Comparison of ENCODE assay signal across 9 mouse cellular contexts in the genomic region with DNA sequence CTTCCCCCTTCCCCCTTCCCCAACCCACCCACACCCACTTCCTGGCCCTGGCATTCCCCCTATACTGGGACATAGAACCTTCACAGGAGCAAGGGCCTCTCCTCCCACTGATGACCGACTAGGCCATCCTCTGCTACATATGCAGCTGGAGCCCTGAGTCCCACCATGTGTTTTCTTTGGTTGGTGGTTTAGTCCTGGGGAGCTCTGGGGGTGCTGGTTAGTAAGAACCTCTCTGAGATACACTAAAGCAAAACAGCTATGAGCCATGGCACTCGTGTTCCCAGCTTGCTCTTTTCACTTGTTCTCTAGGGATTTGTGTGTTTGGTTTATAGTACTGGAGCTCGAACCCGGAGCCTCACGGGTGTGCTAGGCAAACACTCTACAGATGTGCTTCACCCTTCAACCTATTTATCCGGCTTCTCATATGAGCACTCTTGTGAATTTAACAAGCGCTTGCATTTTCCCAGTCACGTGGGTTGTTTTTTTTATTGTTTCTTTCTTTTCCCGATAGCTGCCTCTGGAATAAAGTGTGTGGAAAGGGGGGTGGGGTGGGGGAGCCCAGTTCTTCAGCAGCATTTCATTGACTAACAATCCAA. TPM values are rescaled to one million over a fixed set of nuclear protein-coding genes. Genes with fewer than 3 reads are reported as not detected.
A peak's percentile ranks its signal among the peaks of the same experiment; 100 is the strongest.
DNase-seq lines count a peak whose midpoint lies in the region; ATAC-seq and TF ChIP-seq lines count a peak whose summit lies in the region.
"Had no signal": no experiment of that assay in that cellular context is flagged by ENCODE, and none has a peak within 500 bp of the region (broad histone marks: within the 10 kb centered on the region; RNA-seq: fewer than 3 reads in every experiment).

No protein-coding gene starts in this region.

- no peaks in the 10 kb centered on the region for H3K9me3 ChIP-seq in heart, embryonic 12.5 days (replicated peaks)
- H3K9me3 ChIP-seq in forebrain, embryonic 16.5 days (ENCODE audit: control insufficient read depth, low read length) = no peaks in the 10 kb centered on the region
- H3K9me3 ChIP-seq in midbrain, embryonic 10.5 days (replicated peaks) = no peaks in the 10 kb centered on the region

- whole genome bisulfite sequencing in heart, embryonic 12.5 days = 69% methylated on average over 9 of the region's 9 CpGs
- WGBS in forebrain, embryonic 16.5 days = 33% methylated on average over 9 of the region's 9 CpGs
- WGBS in midbrain, embryonic 10.5 days = 63% methylated on average over 9 of the region's 9 CpGs

- no peak for ATAC-seq in heart, embryonic 12.5 days (ENCODE audit: insufficient number of reproducible peaks, low FRiP score)
- peak; percentile 40; the same call in 1 of the 2 replicates for ATAC-seq in forebrain, embryonic 16.5 days

- no peaks in the 10 kb centered on the region for H3K27me3 ChIP-seq in heart, embryonic 12.5 days (replicated peaks)
- H3K27me3 ChIP-seq in forebrain, embryonic 16.5 days (replicated peaks; ENCODE audit: control insufficient read depth, insufficient read depth, low read length) = no peaks in the 10 kb centered on the region
- H3K27me3 ChIP-seq in midbrain, embryonic 10.5 days (ENCODE audit: low read depth, poor library complexity, severe bottlenecking) = no peaks in the 10 kb centered on the region

- H3K36me3 ChIP-seq in heart, embryonic 12.5 days = peaks cover 19% of the 10 kb centered on the region
- H3K36me3 ChIP-seq in forebrain, embryonic 16.5 days (ENCODE audit: control insufficient read depth, insufficient read depth) = no peaks in the 10 kb centered on the region
- peaks cover 46% of the 10 kb centered on the region for H3K36me3 ChIP-seq in midbrain, embryonic 10.5 days

- no peak for DNase-seq in heart, adult 18-20 months
- peak; percentile 46 for DNase-seq in brain, embryonic 14.5 days (ENCODE audit: low read depth)
- no peak for DNase-seq in midbrain, embryonic 10.5 days (ENCODE audit: low spot score)
- DNase-seq in left cerebral cortex, postnatal 25 days (ENCODE audit: low spot score in 2 of 2) = no peak
- no peak for DNase-seq in gastrocnemius, postnatal 36 days
- no peak for DNase-seq in cerebellum, adult 9-11 months
- DNase-seq: kidney, postnatal 14 days had no signal

- H3K4me3 ChIP-seq in heart, embryonic 12.5 days = no peak overlapping the region
- H3K4me3 ChIP-seq in forebrain, embryonic 16.5 days (replicated peaks; ENCODE audit: low read length) = no peak overlapping the region
- no peak overlapping the region for H3K4me3 ChIP-seq in midbrain, embryonic 10.5 days

- 0 out of 2 replicates have a peak overlapping the region, but pooled peaks have one; percentile 55 for H3K9ac ChIP-seq in heart, embryonic 12.5 days
- H3K9ac ChIP-seq in forebrain, embryonic 16.5 days (replicated peaks; ENCODE audit: low read depth, low read length) = 0 out of 2 replicates have a peak overlapping the region, but pooled peaks have one; percentile 2

- H3K4me2 ChIP-seq in heart, embryonic 12.5 days = 0 out of 2 replicates have a peak overlapping the region, but pooled peaks have one; percentile 29
- peak overlapping the region; percentile 32 for H3K4me2 ChIP-seq in forebrain, embryonic 16.5 days (ENCODE audit: low read length)

- H3K4me1 ChIP-seq in heart, embryonic 12.5 days (replicated peaks) = peaks cover 75% of the 10 kb centered on the region
- H3K4me1 ChIP-seq in forebrain, embryonic 16.5 days (replicated peaks; ENCODE audit: control insufficient read depth, insufficient read depth, low read length) = peaks cover 36% of the 10 kb centered on the region
- peaks cover 56% of the 10 kb centered on the region for H3K4me1 ChIP-seq in midbrain, embryonic 10.5 days

- intact Hi-C loops in left cerebral cortex, postnatal 25 days (cut with DNase I) = no loop called here
- intact Hi-C loops in gastrocnemius, postnatal 36 days (cut with DNase I) = no loop called here

- peak overlapping the region; percentile 66 for H3K27ac ChIP-seq in heart, embryonic 12.5 days (ENCODE audit: poor library complexity, severe bottlenecking)
- peak overlapping the region; percentile 84 for H3K27ac ChIP-seq in forebrain, embryonic 16.5 days (ENCODE audit: low read length)
- peak overlapping the region; percentile 79 for H3K27ac ChIP-seq in midbrain, embryonic 10.5 days (replicated peaks)

- no peak for TF ChIP-seq CTCF in brain, embryonic 14.5 days (IDR thresholded peaks at IDR 0.05; ENCODE audit: borderline replicate concordance, extremely low read depth, insufficient read depth, insufficient read length)

- TF ChIP-seq POLR2A in brain, embryonic 14.5 days (IDR thresholded peaks at IDR 0.05; ENCODE audit: borderline replicate concordance, extremely low read depth, insufficient read depth, insufficient read length, poor library complexity, severe bottlenecking) = no peak

RNA-seq across cellular contexts. Expression of gene Clic4, which starts 14.6 kb away (rescaled TPM):
- 291 and 300 TPM in 2 replicates for polyA plus RNA-seq in heart, embryonic 12.5 days (2016; fragmentation: Nextera tagmentation; extraction: Ambion mirVana)
- 100 to 1,000 TPM; 253 to 258 TPM for total RNA-seq in heart, adult 18-20 months (2021)
- polyA plus RNA-seq in brain, embryonic 14.5 days (2012; rRNA removed) = 61.3 and 62.3 TPM in 2 replicates
- polyA plus RNA-seq in forebrain, embryonic 16.5 days (2015; fragmentation: Nextera tagmentation; extraction: Ambion mirVana) = 97.8 and 125 TPM in 2 replicates
- polyA plus RNA-seq in midbrain, embryonic 10.5 days (2016; fragmentation: Nextera tagmentation; extraction: Ambion mirVana) = 224 and 229 TPM in 2 replicates
- 10 to 100 TPM; 31.8 to 34.1 TPM for total RNA-seq in left cerebral cortex, postnatal 25 days (2021)
- 10 to 100 TPM; 22.4 to 24.3 TPM for total RNA-seq in gastrocnemius, postnatal 36 days (2021)
